Mouse (Mus musculus): ENCODE measurements at regions not wholly inside any gene's neighbourhood (a gene's known extent, or its start where the extent isn't known, plus 50 kb on each side); places are given as distances from the start of the nearest gene placed in this dataset.

DNA sequence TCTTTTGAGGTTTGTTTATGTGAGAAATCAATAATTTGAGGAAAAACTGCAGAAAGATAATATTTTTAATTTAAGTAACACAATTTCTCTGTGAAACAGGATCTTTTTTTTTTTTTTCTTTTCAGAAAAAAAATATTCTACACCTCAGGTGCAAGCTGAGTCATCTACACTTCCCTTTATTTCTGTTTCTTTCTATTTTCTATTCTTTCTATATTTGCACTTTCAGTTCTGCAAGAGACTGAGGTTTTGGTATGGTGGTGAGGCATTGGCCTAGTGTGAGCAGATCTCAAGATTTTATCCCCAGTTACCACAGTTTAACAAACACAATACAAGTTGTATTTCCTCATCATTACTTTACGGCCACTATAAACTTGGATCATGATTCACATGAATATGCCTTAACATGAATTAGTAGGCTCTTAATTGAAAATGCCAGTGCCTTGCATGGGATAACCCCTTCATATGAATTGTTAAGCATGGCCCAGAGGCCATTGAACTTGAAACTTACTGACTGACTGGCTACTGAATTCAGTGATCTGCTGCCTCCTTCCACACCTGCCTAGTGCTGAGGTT lies 1278.1 kb downstream of the Stim2 start:
- H3K36me3 ChIP-seq (ENCODE audit: control insufficient read depth, insufficient read depth, low read length) = no peaks in the 10 kb centered on the region
- 100% methylated on average over 1 of the region's 1 CpGs for WGBS
- no peak overlapping the region for H3K4me3 ChIP-seq (replicated peaks; ENCODE audit: low read depth, low read length)

DNA sequence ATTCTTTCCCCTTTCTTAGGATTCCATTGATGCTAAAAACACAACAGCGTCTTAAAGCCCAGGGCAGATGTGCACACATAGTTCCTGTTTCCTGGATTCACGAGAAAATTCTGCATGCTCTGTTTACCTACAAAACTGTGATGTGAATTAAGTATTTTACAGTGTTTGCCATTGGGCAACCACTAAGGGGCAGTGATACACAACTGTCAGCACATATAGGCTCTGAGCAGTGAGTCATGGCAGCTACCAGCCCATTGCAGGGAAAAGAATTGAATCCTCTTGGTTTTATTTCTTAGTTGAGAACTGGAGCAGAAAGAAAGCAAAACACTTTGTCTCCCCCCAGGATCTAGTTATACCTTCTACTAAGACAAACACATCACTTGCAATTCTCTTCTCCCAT lies 1295.0 kb downstream of the Stim2 start:
- ATAC-seq (ENCODE audit: low FRiP score, low TSS enrichment) (no peak), DNase-seq (peak; percentile 69)
- Histone ChIP-seq H3K4me1 (ENCODE audit: control insufficient read depth, insufficient read depth, low read length) (peaks cover 9% of the 10 kb centered on the region; the same call in 1 of the 2 replicates), H3K4me2 (ENCODE audit: low read length) (no peak overlapping the region), H3K9ac (replicated peaks; ENCODE audit: low read length) (no peak overlapping the region), H3K27me3 (ENCODE audit: control insufficient read depth, insufficient read depth, low read length) (no peaks in the 10 kb centered on the region), H3K4me3 (replicated peaks; ENCODE audit: low read depth, low read length) (no peak overlapping the region), H3K9me3 (ENCODE audit: control insufficient read depth, low read length) (no peaks in the 10 kb centered on the region), H3K27ac (replicated peaks; ENCODE audit: low read depth, low read length) (no peak overlapping the region), H3K36me3 (ENCODE audit: control insufficient read depth, insufficient read depth, low read length) (no peaks in the 10 kb centered on the region)
- 54% methylated on average over 2 of the region's 2 CpGs for WGBS

More for the DNA sequence above, 1278.1 kb downstream of the Stim2 start:
- no peak overlapping the region for H3K9ac ChIP-seq (replicated peaks; ENCODE audit: low read length)
- no peak for ATAC-seq (ENCODE audit: low FRiP score, low TSS enrichment)
- no peaks in the 10 kb centered on the region for H3K27me3 ChIP-seq (ENCODE audit: control insufficient read depth, insufficient read depth, low read length)
- H3K4me1 ChIP-seq (ENCODE audit: control insufficient read depth, insufficient read depth, low read length) = no peaks in the 10 kb centered on the region
- DNase-seq = no peak
- H3K4me2 ChIP-seq (ENCODE audit: low read length) = no peak overlapping the region
- H3K9me3 ChIP-seq (ENCODE audit: control insufficient read depth, low read length) = no peaks in the 10 kb centered on the region
- no peak overlapping the region for H3K27ac ChIP-seq (replicated peaks; ENCODE audit: low read depth, low read length)

DNA sequence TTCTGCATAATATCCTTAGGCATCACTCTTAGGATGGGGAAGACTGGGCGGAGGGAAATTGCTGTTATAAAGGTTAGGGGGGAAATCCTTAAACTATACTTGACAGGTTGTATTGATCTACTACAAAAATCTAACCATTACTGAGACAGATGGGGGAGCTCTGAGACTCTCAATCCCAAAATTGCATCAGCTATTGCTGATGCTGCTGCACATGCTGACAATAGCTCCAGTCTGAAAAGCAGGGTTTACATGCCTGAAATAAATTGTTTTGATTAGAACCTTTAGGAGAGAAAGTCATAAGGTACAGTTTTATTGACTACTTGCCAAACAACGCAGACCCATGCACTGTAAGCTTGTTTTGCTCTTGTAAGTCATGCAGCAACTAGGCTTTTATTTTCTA lies 1295.7 kb downstream of the Stim2 start:
- ATAC-seq (ENCODE audit: low FRiP score, low TSS enrichment) (no peak; the same call in 1 of the 2 replicates), DNase-seq (peak; percentile 63)
- Histone ChIP-seq H3K4me2 (ENCODE audit: low read length) (no peak overlapping the region), H3K27me3 (ENCODE audit: control insufficient read depth, insufficient read depth, low read length) (no peaks in the 10 kb centered on the region), H3K27ac (replicated peaks; ENCODE audit: low read depth, low read length) (0 out of 2 replicates have a peak overlapping the region, but pooled peaks have one; percentile 46), H3K4me1 (ENCODE audit: control insufficient read depth, insufficient read depth, low read length) (peaks cover 9% of the 10 kb centered on the region; the same call in 1 of the 2 replicates), H3K9me3 (ENCODE audit: control insufficient read depth, low read length) (no peaks in the 10 kb centered on the region), H3K36me3 (ENCODE audit: control insufficient read depth, insufficient read depth, low read length) (no peaks in the 10 kb centered on the region), H3K9ac (replicated peaks; ENCODE audit: low read length) (no peak overlapping the region), H3K4me3 (replicated peaks; ENCODE audit: low read depth, low read length) (no peak overlapping the region)
- 67% methylated on average over 2 of the region's 2 CpGs for WGBS

- Histone ChIP-seq H3K27ac (replicated peaks; ENCODE audit: low read depth, low read length) (peak overlapping the region; percentile 46; the same call in 1 of the 2 replicates), H3K27me3 (ENCODE audit: control insufficient read depth, insufficient read depth, low read length) (no peaks in the 10 kb centered on the region), H3K36me3 (ENCODE audit: control insufficient read depth, insufficient read depth, low read length) (no peaks in the 10 kb centered on the region), H3K4me3 (replicated peaks; ENCODE audit: low read depth, low read length) (no peak overlapping the region), H3K4me1 (ENCODE audit: control insufficient read depth, insufficient read depth, low read length) (peaks cover 9% of the 10 kb centered on the region; the same call in 1 of the 2 replicates), H3K4me2 (ENCODE audit: low read length) (no peak overlapping the region), H3K9ac (replicated peaks; ENCODE audit: low read length) (no peak overlapping the region), H3K9me3 (ENCODE audit: control insufficient read depth, low read length) (no peaks in the 10 kb centered on the region)
- DNase-seq (peak; percentile 43), ATAC-seq (ENCODE audit: low FRiP score, low TSS enrichment) (no peak)
- 45% methylated on average over 4 of the region's 4 CpGs for WGBS
These were observed 1296.5 kb downstream of the Stim2 start for GRCm38 (mm10) chr5:55294781-55295180.

DNA sequence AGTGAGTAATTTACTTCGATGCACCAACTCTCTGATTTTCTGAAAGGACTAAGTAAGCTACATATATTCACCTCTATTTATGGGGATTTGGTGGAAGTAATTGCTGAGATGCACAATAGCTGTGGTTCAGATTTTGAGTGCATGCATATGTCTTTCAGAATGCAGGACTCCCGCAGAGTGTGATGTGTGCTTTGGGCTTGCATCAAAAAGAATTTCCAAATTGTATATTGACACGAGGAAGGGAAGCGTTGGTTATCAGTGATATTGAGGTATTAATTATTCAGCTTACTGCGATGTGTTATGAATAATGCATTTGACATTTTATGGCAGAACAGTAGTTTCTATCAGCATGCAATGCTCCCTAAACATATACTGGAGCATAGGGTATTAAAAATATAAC lies 1303.2 kb downstream of the Stim2 start:
- Histone ChIP-seq H3K4me3 (replicated peaks; ENCODE audit: low read depth, low read length) (no peak overlapping the region), H3K4me1 (ENCODE audit: control insufficient read depth, insufficient read depth, low read length) (no peaks in the 10 kb centered on the region), H3K4me2 (ENCODE audit: low read length) (no peak overlapping the region), H3K27ac (replicated peaks; ENCODE audit: low read depth, low read length) (no peak overlapping the region), H3K9ac (replicated peaks; ENCODE audit: low read length) (no peak overlapping the region), H3K27me3 (ENCODE audit: control insufficient read depth, insufficient read depth, low read length) (no peaks in the 10 kb centered on the region), H3K36me3 (ENCODE audit: control insufficient read depth, insufficient read depth, low read length) (no peaks in the 10 kb centered on the region), H3K9me3 (ENCODE audit: control insufficient read depth, low read length) (no peaks in the 10 kb centered on the region)
- WGBS = 47% methylated on average over 5 of the region's 5 CpGs
- ATAC-seq (ENCODE audit: low FRiP score, low TSS enrichment) = peak; percentile 57; the same call in 1 of the 2 replicates
- DNase-seq = peak; percentile 65

DNA sequence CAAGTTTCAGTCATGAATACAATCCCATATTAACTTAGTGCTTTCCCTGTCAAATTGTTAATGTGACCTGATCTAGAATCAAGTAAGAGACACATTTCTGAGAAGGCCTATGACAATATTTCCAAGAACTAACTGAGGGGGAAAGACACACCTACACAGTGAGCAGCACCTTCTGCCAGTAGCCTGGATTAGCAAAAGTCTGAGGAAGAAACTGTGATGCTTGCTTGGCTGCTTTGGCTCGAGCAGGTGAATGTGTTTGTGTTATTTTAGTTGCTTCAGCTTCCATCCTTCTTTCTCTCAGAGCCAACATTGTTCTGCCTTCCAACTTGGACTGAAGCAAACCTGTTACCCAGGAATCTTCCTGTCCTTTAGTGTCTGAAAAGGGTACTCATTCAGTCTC lies 1347.7 kb downstream of the Stim2 start:
- H3K27me3 ChIP-seq (ENCODE audit: control insufficient read depth, insufficient read depth, low read length) = no peaks in the 10 kb centered on the region
- H3K4me2 ChIP-seq (ENCODE audit: low read length) = no peak overlapping the region
- H3K36me3 ChIP-seq (ENCODE audit: control insufficient read depth, insufficient read depth, low read length) = no peaks in the 10 kb centered on the region
- ATAC-seq (ENCODE audit: low FRiP score, low TSS enrichment) (no peak), DNase-seq (no peak)
- H3K4me3 ChIP-seq (replicated peaks; ENCODE audit: low read depth, low read length) = no peak overlapping the region
- no peak overlapping the region for H3K27ac ChIP-seq (replicated peaks; ENCODE audit: low read depth, low read length)
- no peaks in the 10 kb centered on the region for H3K4me1 ChIP-seq (ENCODE audit: control insufficient read depth, insufficient read depth, low read length)
- no peaks in the 10 kb centered on the region for H3K9me3 ChIP-seq (ENCODE audit: control insufficient read depth, low read length)
- WGBS = 83% methylated on average over 1 of the region's 1 CpGs
- H3K9ac ChIP-seq (replicated peaks; ENCODE audit: low read length) = no peak overlapping the region

- no peak for DNase-seq
These were observed 1357.2 kb downstream of the Stim2 start for GRCm38 (mm10) chr5:55355483-55355882.

DNA sequence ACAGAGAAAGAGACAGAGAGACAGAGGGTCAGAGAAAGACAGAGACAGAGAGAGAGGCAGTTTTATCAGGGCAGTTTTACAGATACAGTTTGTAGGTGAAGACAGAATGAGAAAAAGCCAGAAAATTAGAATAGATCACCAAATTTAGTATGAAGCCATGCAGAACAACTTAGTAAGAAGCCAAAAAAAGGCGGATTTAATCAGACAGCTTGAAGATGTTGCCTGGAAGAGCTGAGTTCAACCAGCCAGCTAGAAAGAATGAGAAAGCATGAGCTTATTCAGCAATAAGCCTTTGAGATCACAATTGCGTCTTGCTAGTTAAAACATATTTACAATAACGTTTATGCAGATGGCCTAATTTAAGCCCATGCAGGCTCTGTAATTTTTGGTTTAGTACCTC lies 1376.0 kb downstream of the Stim2 start:
- H3K4me3 ChIP-seq (replicated peaks; ENCODE audit: low read depth, low read length) = no peak overlapping the region
- no peak overlapping the region for H3K9ac ChIP-seq (replicated peaks; ENCODE audit: low read length)
- H3K9me3 ChIP-seq (ENCODE audit: control insufficient read depth, low read length) = no peaks in the 10 kb centered on the region
- no peak for DNase-seq
- H3K27me3 ChIP-seq (ENCODE audit: control insufficient read depth, insufficient read depth, low read length) = no peaks in the 10 kb centered on the region
- H3K36me3 ChIP-seq (ENCODE audit: control insufficient read depth, insufficient read depth, low read length) = no peaks in the 10 kb centered on the region
- no peak overlapping the region for H3K27ac ChIP-seq (replicated peaks; ENCODE audit: low read depth, low read length)
- WGBS = 78% methylated on average over 3 of the region's 3 CpGs
- no peaks in the 10 kb centered on the region for H3K4me1 ChIP-seq (ENCODE audit: control insufficient read depth, insufficient read depth, low read length)
- ATAC-seq (ENCODE audit: low FRiP score, low TSS enrichment) = no peak
- no peak overlapping the region for H3K4me2 ChIP-seq (ENCODE audit: low read length)

More at GRCm38 (mm10) chr5:55355483-55355882, 1357.2 kb downstream of the Stim2 start:
- Histone ChIP-seq H3K27ac (replicated peaks; ENCODE audit: low read depth, low read length) (no peak overlapping the region), H3K9me3 (ENCODE audit: control insufficient read depth, low read length) (no peaks in the 10 kb centered on the region), H3K36me3 (ENCODE audit: control insufficient read depth, insufficient read depth, low read length) (no peaks in the 10 kb centered on the region), H3K9ac (replicated peaks; ENCODE audit: low read length) (no peak overlapping the region), H3K27me3 (ENCODE audit: control insufficient read depth, insufficient read depth, low read length) (no peaks in the 10 kb centered on the region), H3K4me2 (ENCODE audit: low read length) (no peak overlapping the region), H3K4me1 (ENCODE audit: control insufficient read depth, insufficient read depth, low read length) (no peaks in the 10 kb centered on the region), H3K4me3 (replicated peaks; ENCODE audit: low read depth, low read length) (no peak overlapping the region)
- 35% methylated on average over 2 of the region's 2 CpGs for WGBS
- no peak for ATAC-seq (ENCODE audit: low FRiP score, low TSS enrichment)

- DNase-seq = no peak
These were observed 1392.5 kb downstream of the Stim2 start for GRCm38 (mm10) chr5:55390846-55391245.

More at GRCm38 (mm10) chr5:55390846-55391245, 1392.5 kb downstream of the Stim2 start:
- no peaks in the 10 kb centered on the region for H3K4me1 ChIP-seq (ENCODE audit: control insufficient read depth, insufficient read depth, low read length)
- ATAC-seq (ENCODE audit: low FRiP score, low TSS enrichment) = no peak
- no peak overlapping the region for H3K27ac ChIP-seq (replicated peaks; ENCODE audit: low read depth, low read length)
- H3K36me3 ChIP-seq (ENCODE audit: control insufficient read depth, insufficient read depth, low read length) = no peaks in the 10 kb centered on the region
- no peak overlapping the region for H3K4me2 ChIP-seq (ENCODE audit: low read length)
- H3K9me3 ChIP-seq (ENCODE audit: control insufficient read depth, low read length) = no peaks in the 10 kb centered on the region
- H3K4me3 ChIP-seq (replicated peaks; ENCODE audit: low read depth, low read length) = no peak overlapping the region
- no peaks in the 10 kb centered on the region for H3K27me3 ChIP-seq (ENCODE audit: control insufficient read depth, insufficient read depth, low read length)
- 12% methylated on average over 4 of the region's 4 CpGs for WGBS
- no peak overlapping the region for H3K9ac ChIP-seq (replicated peaks; ENCODE audit: low read length)
